Mouse (Mus musculus) liver, embryonic 11.5 days (tissue): ENCODE results near the gene Syde2. TPM values are rescaled to one million over a fixed set of nuclear protein-coding genes. Genes with fewer than 3 reads are reported as not detected.
"Not testable (repeated sequence)": the region's sequence is repeated elsewhere in the genome, so short reads cannot be mapped to it uniquely, and the experiment has no call there.

Experiments used
- ATAC-seq: fragments of 200-750 bp; cut with Nextera tagmentation; replicated peaks from 2 replicates; pipeline ENCODE4 v1.8.0; 2017; ENCODE audit warnings: moderate number of reproducible peaks, mild to moderate bottlenecking, moderate TSS enrichment, moderate library complexity; ENCODE audit not compliant: low FRiP score
- DNase-seq: peaks from one replicate; pipeline ENCODE4 v3.0.0-alpha.2; 2017; ENCODE audit warnings: low spot score
- H3K27ac ChIP-seq: fragments of 300-500 bp; sonication (generic); 2 replicates; pipeline ENCODE4 v1.5.1; 2014; ENCODE audit warnings: mild to moderate bottlenecking, low read depth, low read length, control low read depth
- H3K27me3 ChIP-seq: fragments of 300-500 bp; sonication (generic); replicated peaks from 2 replicates; pipeline ENCODE4 v1.6.1; 2014; ENCODE audit warnings: low read length, mixed read lengths; ENCODE audit not compliant: control insufficient read depth, insufficient read depth
- H3K36me3 ChIP-seq: fragments of 300-500 bp; sonication (generic); 2 replicates; pipeline ENCODE4 v1.6.1; 2014; ENCODE audit warnings: mild to moderate bottlenecking, low read length, moderate library complexity, mixed read lengths; ENCODE audit not compliant: control insufficient read depth, insufficient read depth
- H3K4me1 ChIP-seq: fragments of 300-500 bp; sonication (generic); replicated peaks from 2 replicates; pipeline ENCODE4 v1.6.1; 2014; ENCODE audit warnings: low read length, mixed read lengths; ENCODE audit not compliant: control insufficient read depth, insufficient read depth
- H3K4me2 ChIP-seq: fragments of 300-500 bp; sonication (generic); 2 replicates; pipeline ENCODE4 v1.6.1; 2014; ENCODE audit warnings: mild to moderate bottlenecking, control low read depth, moderate library complexity
- H3K4me3 ChIP-seq: fragments of 300-500 bp; sonication (generic); 2 replicates; pipeline ENCODE4 v1.5.1; 2014; ENCODE audit warnings: low read depth, low read length, control low read depth
- H3K9ac ChIP-seq: fragments of 300-500 bp; sonication (generic); 2 replicates; pipeline ENCODE4 v1.6.1; 2014; ENCODE audit warnings: low read depth, low read length, control low read depth
- H3K9me3 ChIP-seq: fragments of 300-500 bp; sonication (generic); 2 replicates; pipeline ENCODE4 v1.6.1; 2016; ENCODE audit warnings: low read length, inconsistent platforms, mixed read lengths; ENCODE audit not compliant: control insufficient read depth
- WGBS: fragments of 180-500 bp; shearing (Covaris S2); extraction: QIAGEN DNeasy Blood & Tissue Kit; methylation state at CpG from one replicate; pipeline ENCODE4 v1.1.7; 2014; 5-methylcytosine and 5-hydroxymethylcytosine counted together
- polyA plus RNA-seq: library from polyadenylated mRNA; unstranded; fragments of >200 nt; fragmentation: Nextera tagmentation; extraction: Ambion mirVana; gene quantifications from 2 replicates; pipeline ENCODE4 v1.2.1, GENCODE M21; 2014

Gene Syde2
- polyA plus RNA-seq, 1 experiment from 2014 or later, result 1.7 TPM

- WGBS, result 85% methylated on average over 10 of the region's 10 CpGs
- H3K4me2 ChIP-seq, result no peak overlapping the region
- no peak overlapping the region for H3K4me3 ChIP-seq
Measured at GRCm38 (mm10) chr3:145992796-145993195, 5.1 kb downstream of the Syde2 start.

GRCm38 (mm10) chr3:145993481-145994201 lies 6.0 kb downstream of the Syde2 start:
- Histone ChIP-seq H3K9ac (no peak overlapping the region), H3K4me1 (peaks cover 4% of the 10 kb centered on the region; the same call in 1 of the 2 replicates), H3K27ac (no peak overlapping the region), H3K36me3 (peaks cover 4% of the 10 kb centered on the region; the same call in 1 of the 2 replicates), H3K27me3 (peaks cover 3% of the 10 kb centered on the region), H3K4me2 (no peak overlapping the region), H3K4me3 (no peak overlapping the region), H3K9me3 (no peaks in the 10 kb centered on the region)
- WGBS, result 66% methylated on average over 14 of the region's 14 CpGs
- ATAC-seq, result no peak
- DNase-seq, result no peak

More at GRCm38 (mm10) chr3:145992796-145993195, 5.1 kb downstream of the Syde2 start:
- Histone ChIP-seq H3K9me3 (no peaks in the 10 kb centered on the region), H3K4me1 (peaks cover 4% of the 10 kb centered on the region; the same call in 1 of the 2 replicates), H3K36me3 (no peaks in the 10 kb centered on the region; the same call in 1 of the 2 replicates), H3K27me3 (peaks cover 10% of the 10 kb centered on the region), H3K9ac (no peak overlapping the region), H3K27ac (no peak overlapping the region)
- ATAC-seq, result no peak
- no peak for DNase-seq

- no peaks in the 10 kb centered on the region for H3K9me3 ChIP-seq
- no peak overlapping the region for H3K9ac ChIP-seq
- H3K27ac ChIP-seq, result no peak overlapping the region
- H3K4me3 ChIP-seq, result no peak overlapping the region
- H3K36me3 ChIP-seq, result peaks cover 9% of the 10 kb centered on the region; the same call in 1 of the 2 replicates
- ATAC-seq, result no peak
- H3K27me3 ChIP-seq, result no peaks in the 10 kb centered on the region
- no peak for DNase-seq
- H3K4me2 ChIP-seq, result no peak overlapping the region
- 87% methylated on average over 5 of the region's 5 CpGs for WGBS
- H3K4me1 ChIP-seq, result peaks cover 4% of the 10 kb centered on the region; the same call in 1 of the 2 replicates
Measured at GRCm38 (mm10) chr3:145995489-145995888, 7.8 kb downstream of the Syde2 start.

- H3K4me3 ChIP-seq, H3K9ac ChIP-seq, DNase-seq, ATAC-seq, H3K27me3 ChIP-seq, H3K4me1 ChIP-seq, H3K9me3 ChIP-seq, H3K4me2 ChIP-seq, H3K27ac ChIP-seq: not testable (repeated sequence)
- 85% methylated on average over 5 of the region's 5 CpGs for WGBS
- peaks cover 15% of the 10 kb centered on the region for H3K36me3 ChIP-seq
Measured at GRCm38 (mm10) chr3:145996539-145996938, 8.9 kb downstream of the Syde2 start.

- no peak overlapping the region for H3K4me2 ChIP-seq
- no peaks in the 10 kb centered on the region for H3K9me3 ChIP-seq
- 91% methylated on average over 14 of the region's 14 CpGs for WGBS
- H3K36me3 ChIP-seq, result peaks cover 17% of the 10 kb centered on the region
- H3K9ac ChIP-seq, result no peak overlapping the region
- no peaks in the 10 kb centered on the region for H3K4me1 ChIP-seq
- DNase-seq (no peak), ATAC-seq (no peak)
- no peak overlapping the region for H3K27ac ChIP-seq
- no peak overlapping the region for H3K4me3 ChIP-seq
- no peaks in the 10 kb centered on the region for H3K27me3 ChIP-seq
Measured at GRCm38 (mm10) chr3:146004347-146005051, 16.8 kb downstream of the Syde2 start.

- H3K36me3 ChIP-seq, result 0 out of 2 replicates have a peak, but pooled peaks cover 4% of the 10 kb centered on the region
- ATAC-seq, result no peak
- no peak for DNase-seq
- H3K4me1 ChIP-seq, result 0 out of 2 replicates have a peak, but pooled peaks cover 2% of the 10 kb centered on the region
- H3K9me3 ChIP-seq, result no peaks in the 10 kb centered on the region
- no peak overlapping the region for H3K4me2 ChIP-seq
- no peak overlapping the region for H3K9ac ChIP-seq
- no peak overlapping the region for H3K4me3 ChIP-seq
- H3K27me3 ChIP-seq, result no peaks in the 10 kb centered on the region
- 73% methylated on average over 6 of the region's 6 CpGs for WGBS
- no peak overlapping the region for H3K27ac ChIP-seq
Measured at GRCm38 (mm10) chr3:146007872-146008271, 20.2 kb downstream of the Syde2 start.

- Histone ChIP-seq H3K4me3 (no peak overlapping the region), H3K4me1 (0 out of 2 replicates have a peak, but pooled peaks cover 2% of the 10 kb centered on the region), H3K36me3 (peaks cover 11% of the 10 kb centered on the region; the same call in 1 of the 2 replicates), H3K27me3 (no peaks in the 10 kb centered on the region), H3K9me3 (no peaks in the 10 kb centered on the region), H3K4me2 (no peak overlapping the region), H3K9ac (no peak overlapping the region), H3K27ac (no peak overlapping the region)
- 76% methylated on average over 19 of the region's 20 CpGs for WGBS
- peak; percentile 17 for DNase-seq
- no peak for ATAC-seq
Measured at GRCm38 (mm10) chr3:146009859-146010645, 22.4 kb downstream of the Syde2 start.

- ATAC-seq, result no peak
- Histone ChIP-seq H3K4me2 (no peak overlapping the region), H3K4me1 (0 out of 2 replicates have a peak, but pooled peaks cover 2% of the 10 kb centered on the region), H3K36me3 (peaks cover 11% of the 10 kb centered on the region; the same call in 1 of the 2 replicates), H3K9ac (no peak overlapping the region), H3K27me3 (no peaks in the 10 kb centered on the region), H3K4me3 (no peak overlapping the region), H3K27ac (no peak overlapping the region), H3K9me3 (no peaks in the 10 kb centered on the region)
- WGBS, result 93% methylated on average over 4 of the region's 4 CpGs
- no peak for DNase-seq
Measured at GRCm38 (mm10) chr3:146010751-146011150, 23.1 kb downstream of the Syde2 start.
